Mouse (Mus musculus) heart, embryonic 12.5 days (tissue): Measurements from ENCODE around the gene Tmem91. TPM values are rescaled to one million over a fixed set of nuclear protein-coding genes. Genes with fewer than 3 reads are reported as not detected.

ENCODE experiments used
- ATAC-seq: fragments of 200-750 bp; cut with Nextera tagmentation; 2 replicates; pipeline ENCODE4 v1.8.0; 2017; ENCODE audit warnings: moderate TSS enrichment, moderate library complexity; ENCODE audit not compliant: insufficient number of reproducible peaks, low FRiP score
- H3K27ac ChIP-seq: fragments of 300-500 bp; sonication (generic); 2 replicates; pipeline ENCODE4 v1.5.1; 2016; ENCODE audit warnings: mild to moderate bottlenecking, moderate library complexity; ENCODE audit not compliant: poor library complexity, severe bottlenecking
- H3K27me3 ChIP-seq: fragments of 300-500 bp; sonication (generic); replicated peaks from 2 replicates; pipeline ENCODE4 v1.6.1; 2016; ENCODE audit warnings: mild to moderate bottlenecking, moderate library complexity
- H3K36me3 ChIP-seq: fragments of 300-500 bp; sonication (generic); 2 replicates; pipeline ENCODE4 v1.6.1; 2016; ENCODE audit warnings: mild to moderate bottlenecking, moderate library complexity
- H3K4me1 ChIP-seq: fragments of 300-500 bp; sonication (generic); replicated peaks from 2 replicates; pipeline ENCODE4 v1.6.1; 2016; ENCODE audit warnings: mild to moderate bottlenecking
- H3K4me2 ChIP-seq: fragments of 300-500 bp; sonication (generic); 2 replicates; pipeline ENCODE4 v1.6.1; 2016; ENCODE audit warnings: mild to moderate bottlenecking, moderate library complexity
- H3K4me3 ChIP-seq: fragments of 300-500 bp; sonication (generic); 2 replicates; pipeline ENCODE4 v1.5.1; 2016; ENCODE audit warnings: mild to moderate bottlenecking
- H3K9ac ChIP-seq: fragments of 300-500 bp; sonication (generic); 2 replicates; pipeline ENCODE4 v1.6.1; 2016; ENCODE audit warnings: mild to moderate bottlenecking, moderate library complexity
- H3K9me3 ChIP-seq: fragments of 300-500 bp; sonication (generic); replicated peaks from 2 replicates; pipeline ENCODE4 v1.6.1; 2016; ENCODE audit warnings: mild to moderate bottlenecking, moderate library complexity
- WGBS: fragments of 180-500 bp; shearing (Covaris S2); methylation state at CpG from one replicate; pipeline ENCODE4 v1.1.7; 2016; 5-methylcytosine and 5-hydroxymethylcytosine counted together
- polyA plus RNA-seq: library from polyadenylated mRNA; unstranded; fragments of >200 nt; fragmentation: Nextera tagmentation; extraction: Ambion mirVana; gene quantifications from 2 replicates; pipeline ENCODE4 v1.2.1, GENCODE M21; 2016

Gene Tmem91
- polyA plus RNA-seq, 1 experiment from 2014 or later, result 0.86 TPM

GRCm38 (mm10) chr7:25623857-25624370 is 51.1 kb downstream of the Tmem91 start:
- Histone ChIP-seq H3K27me3 (no peaks in the 10 kb centered on the region), H3K9ac (no peak overlapping the region; the same call in 1 of the 2 replicates), H3K27ac (no peak overlapping the region), H3K4me1 (peaks cover 51% of the 10 kb centered on the region), H3K36me3 (peaks cover 51% of the 10 kb centered on the region), H3K4me3 (no peak overlapping the region), H3K4me2 (no peak overlapping the region), H3K9me3 (no peaks in the 10 kb centered on the region)
- ATAC-seq, result no peak
- WGBS, result 83% methylated on average over 11 of the region's 11 CpGs

- Histone ChIP-seq H3K27ac (no peak overlapping the region), H3K4me2 (no peak overlapping the region), H3K36me3 (peaks cover 49% of the 10 kb centered on the region), H3K9me3 (no peaks in the 10 kb centered on the region), H3K27me3 (no peaks in the 10 kb centered on the region), H3K9ac (no peak overlapping the region), H3K4me1 (peaks cover 24% of the 10 kb centered on the region), H3K4me3 (no peak overlapping the region)
- no peak for ATAC-seq
- WGBS, result 87% methylated on average over 11 of the region's 11 CpGs
Observed at GRCm38 (mm10) chr7:25620751-25621150, 54.2 kb downstream of the Tmem91 start.

GRCm38 (mm10) chr7:25620101-25620500 is 54.9 kb downstream of the Tmem91 start:
- Histone ChIP-seq H3K4me3 (peak overlapping the region; percentile 57), H3K27ac (no peak overlapping the region), H3K27me3 (no peaks in the 10 kb centered on the region), H3K36me3 (peaks cover 42% of the 10 kb centered on the region), H3K9ac (no peak overlapping the region), H3K4me1 (peaks cover 17% of the 10 kb centered on the region), H3K4me2 (peak overlapping the region; percentile 74), H3K9me3 (no peaks in the 10 kb centered on the region)
- ATAC-seq, result no peak
- WGBS, result 91% methylated on average over 5 of the region's 5 CpGs

GRCm38 (mm10) chr7:25619722-25619991 is 55.3 kb downstream of the Tmem91 start:
- H3K27ac ChIP-seq, result no peak overlapping the region
- peak overlapping the region; percentile 57 for H3K4me3 ChIP-seq
- peaks cover 14% of the 10 kb centered on the region; the same call in 1 of the 2 replicates for H3K4me1 ChIP-seq
- H3K36me3 ChIP-seq, result peaks cover 38% of the 10 kb centered on the region
- no peak for ATAC-seq
- H3K4me2 ChIP-seq, result peak overlapping the region; percentile 74
- H3K9me3 ChIP-seq, result no peaks in the 10 kb centered on the region
- peak overlapping the region; percentile 36 for H3K9ac ChIP-seq
- 23% methylated on average over 5 of the region's 5 CpGs for WGBS
- no peaks in the 10 kb centered on the region for H3K27me3 ChIP-seq

Other genes with a start within 250 kb of the Tmem91 start
- gene Ceacam1, start 197.6 kb downstream of the Tmem91 start, polyA plus RNA-seq, result 2.1 and 2.4 TPM in 2 replicates
- gene Ceacam2, start 135.3 kb downstream of the Tmem91 start, polyA plus RNA-seq, result 0.10 TPM in 1 of 2 replicates, not detected in the other
- gene Erich4, start 59.3 kb downstream of the Tmem91 start, polyA plus RNA-seq, result not detected in 2 replicates
- gene Dmac2, start 55.8 kb downstream of the Tmem91 start, polyA plus RNA-seq, result 55.3 and 56.2 TPM in 2 replicates
- gene B3gnt8, start 48.5 kb downstream of the Tmem91 start, polyA plus RNA-seq, result 6.2 and 7.1 TPM in 2 replicates
- gene Bckdha, start 16.2 kb downstream of the Tmem91 start, polyA plus RNA-seq, result 48.1 and 52.9 TPM in 2 replicates
- 35.3 and 37.2 TPM in 2 replicates for gene Exosc5, start 16.0 kb downstream of the Tmem91 start, polyA plus RNA-seq
- 22.8 and 25.9 TPM in 2 replicates for gene B9d2, start 5.6 kb upstream of the Tmem91 start, polyA plus RNA-seq
- 5.1 and 5.6 TPM in 2 replicates for gene Tgfb1, start 11.8 kb upstream of the Tmem91 start, polyA plus RNA-seq
- gene Ccdc97, start 43.9 kb upstream of the Tmem91 start, polyA plus RNA-seq, result 24.6 and 25.9 TPM in 2 replicates
- gene Hnrnpul1, start 79.6 kb upstream of the Tmem91 start, polyA plus RNA-seq, result 57.0 and 60.9 TPM in 2 replicates
- gene Axl, start 113.5 kb upstream of the Tmem91 start, polyA plus RNA-seq, result 60.6 and 61.8 TPM in 2 replicates
- gene Cyp2s1, start 141.7 kb upstream of the Tmem91 start, polyA plus RNA-seq, result 2.7 and 3.1 TPM in 2 replicates
- not detected in 2 replicates for gene Cyp2b10, start 222.5 kb upstream of the Tmem91 start, polyA plus RNA-seq